Mouse (Mus musculus) heart, postnatal 0 days (tissue): ENCODE measurements around the gene Rgs7bp.

Experiments
- CTCF ChIP-seq: IDR thresholded peaks from 2 replicates; pipeline ENCODE4 v1.5.1; 2016; ENCODE audit warnings: antibody characterized with exemption, control low read depth, low read depth
- EP300 ChIP-seq: IDR thresholded peaks from 2 replicates; pipeline ENCODE4 v1.6.1; 2016; ENCODE audit warnings: antibody characterized with exemption, low read depth

- TF ChIP-seq EP300 (no peak), CTCF (no peak)
These were observed 66.7 kb downstream of the Rgs7bp start for GRCm38 (mm10) chr13:104988009-104988540.
